15 mouse cellular contexts compared by ENCODE assay signal in the genomic region with DNA sequence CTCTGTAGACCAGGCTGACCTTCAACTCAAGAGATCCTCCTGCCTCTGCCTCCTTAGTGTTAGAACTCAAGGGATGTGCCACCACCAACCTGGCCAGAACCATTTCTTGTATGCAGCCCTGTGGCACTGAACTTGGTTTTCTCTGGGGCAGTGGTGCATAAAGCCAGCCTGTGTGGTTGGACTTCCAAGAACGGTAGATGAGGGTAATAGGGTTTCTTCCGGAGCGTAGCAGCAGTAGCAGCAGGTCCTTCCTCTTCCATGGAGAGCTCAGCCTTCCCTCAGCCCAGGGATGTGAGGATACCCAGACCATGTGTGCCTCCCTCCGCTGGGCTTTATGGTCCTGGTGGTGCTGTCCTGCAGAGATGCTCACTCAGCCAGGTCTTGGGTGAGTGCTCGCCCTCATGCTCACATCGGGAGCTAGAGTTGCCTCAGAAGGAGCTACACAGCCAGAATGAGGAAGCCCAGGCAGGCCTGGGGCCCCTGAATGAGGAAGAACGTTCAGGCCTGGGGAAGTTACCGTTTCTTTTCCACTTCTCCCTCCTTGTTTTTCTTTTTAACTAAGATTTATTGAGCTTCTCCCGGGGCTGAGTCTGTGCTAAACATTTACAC. TPM values are rescaled to one million over a fixed set of nuclear protein-coding genes. Genes with fewer than 3 reads are reported as not detected.
DNase-seq lines count a peak whose midpoint lies in the region; ATAC-seq and TF ChIP-seq lines count a peak whose summit lies in the region.
"Had no signal": no experiment of that assay in that cellular context is flagged by ENCODE, and none has a peak within 500 bp of the region (broad histone marks: within the 10 kb centered on the region; RNA-seq: fewer than 3 reads in every experiment).

No protein-coding gene starts in this region.

- no peak for ATAC-seq in heart, embryonic 15.5 days (replicated peaks; ENCODE audit: insufficient number of reproducible peaks, insufficient read depth, low FRiP score, low read depth)
- ATAC-seq in liver, postnatal 0 days = peak; percentile 60
- ATAC-seq in erythroid progenitor cell, adult 5-6 weeks (replicated peaks; ENCODE audit: low FRiP score, poor library complexity, severe bottlenecking) = no peak
- ATAC-seq: forebrain, postnatal 0 days; inflammation-experienced regulatory T-cells, adult 6 months; midbrain, embryonic 15.5 days had no signal

- peaks cover 32% of the 10 kb centered on the region for H3K4me1 ChIP-seq in heart, embryonic 15.5 days (replicated peaks)
- peaks cover 35% of the 10 kb centered on the region for H3K4me1 ChIP-seq in liver, postnatal 0 days (ENCODE audit: insufficient read depth)

- no peak for DNase-seq in heart, postnatal 10 days
- peak; percentile 46 to 60 for DNase-seq in spleen, adult 18-20 months
- no peak for DNase-seq in spleen, adult 12 weeks (ENCODE audit: low spot score)
- DNase-seq in liver, postnatal 0 days = peak; percentile 46
- DNase-seq in spleen, postnatal 36 days (ENCODE audit: low spot score in 2 of 2) = peak; percentile 68 to 76
- DNase-seq in gastrocnemius, adult 8-10 months (ENCODE audit: low spot score in 2 of 2) = no peak
- DNase-seq: forebrain, postnatal 0 days had no signal

- H3K36me3 ChIP-seq in heart, embryonic 15.5 days = peaks cover 12% of the 10 kb centered on the region; the same call in 1 of the 2 replicates
- peaks cover 12% of the 10 kb centered on the region for H3K36me3 ChIP-seq in liver, postnatal 0 days (replicated peaks; ENCODE audit: insufficient read depth, low read length)

- H3K27me3 ChIP-seq in heart, embryonic 15.5 days = no peaks in the 10 kb centered on the region
- H3K27me3 ChIP-seq in liver, postnatal 0 days (ENCODE audit: insufficient read depth, low read length) = no peaks in the 10 kb centered on the region
- H3K27me3 ChIP-seq: midbrain, embryonic 15.5 days had no signal

- intact Hi-C loops in heart, postnatal 10 days (cut with DNase I) = no loop called here

- WGBS in heart, embryonic 15.5 days = 74% methylated on average over 9 of the region's 9 CpGs
- WGBS in liver, postnatal 0 days (ENCODE audit: insufficient replicate concordance) = 35% methylated on average over 9 of the region's 9 CpGs

- no peak overlapping the region for H3K4me2 ChIP-seq in heart, embryonic 15.5 days
- H3K4me2 ChIP-seq in liver, postnatal 0 days (ENCODE audit: low read depth, low read length) = peak overlapping the region; percentile 42; the same call in 1 of the 2 replicates
- H3K4me2 ChIP-seq: midbrain, embryonic 15.5 days had no signal

- TF ChIP-seq CTCF in liver, postnatal 0 days (IDR thresholded peaks at IDR 0.05; ENCODE audit: low read depth) = no peak

- no peak for TF ChIP-seq EP300 in liver, postnatal 0 days (IDR thresholded peaks at IDR 0.05; ENCODE audit: low read depth)

- H3K9ac ChIP-seq in heart, embryonic 15.5 days = no peak overlapping the region
- H3K9ac ChIP-seq in liver, postnatal 0 days (replicated peaks) = no peak overlapping the region
- H3K9ac ChIP-seq: forebrain, postnatal 0 days; midbrain, embryonic 15.5 days had no signal

- H3K9me3 ChIP-seq in heart, embryonic 15.5 days (replicated peaks) = no peaks in the 10 kb centered on the region
- H3K9me3 ChIP-seq in liver, postnatal 0 days (ENCODE audit: low read length) = no peaks in the 10 kb centered on the region
- H3K9me3 ChIP-seq: embryonic facial prominence, embryonic 10.5 days; heart, embryonic 10.5 days; midbrain, embryonic 15.5 days had no signal

- 0 out of 2 replicates have a peak overlapping the region, but pooled peaks have one; percentile 18 for H3K27ac ChIP-seq in heart, embryonic 15.5 days
- peak overlapping the region; percentile 83 for H3K27ac ChIP-seq in liver, postnatal 0 days (ENCODE audit: low read depth)
- H3K27ac ChIP-seq: embryonic facial prominence, embryonic 10.5 days; heart, embryonic 10.5 days; midbrain, embryonic 15.5 days had no signal

- H3K4me3 ChIP-seq in heart, embryonic 15.5 days = no peak overlapping the region
- H3K4me3 ChIP-seq in liver, postnatal 0 days (ENCODE audit: low read depth, low read length) = no peak overlapping the region
- H3K4me3 ChIP-seq: embryonic facial prominence, embryonic 10.5 days; heart, embryonic 10.5 days; midbrain, embryonic 15.5 days had no signal

RNA-seq across cellular contexts. Expression of gene Orai1, which starts 10.2 kb away (rescaled TPM):
- 17.3 and 19.0 TPM in 2 replicates for polyA plus RNA-seq in heart, embryonic 15.5 days (2015; fragmentation: Nextera tagmentation; extraction: Ambion mirVana)
- 10 to 100 TPM; 18.7 to 20.2 TPM for total RNA-seq in heart, postnatal 10 days (2021)
- 12.4 and 13.1 TPM in 2 replicates for polyA plus RNA-seq in liver, postnatal 0 days (2015; fragmentation: Nextera tagmentation; extraction: Ambion mirVana)
- total RNA-seq in erythroid progenitor cell, adult 5-6 weeks (2015; ENCODE audit: low replicate concordance) = 5.0 and 24.3 TPM in 2 replicates
- 3.5 and 4.0 TPM in 2 replicates for total RNA-seq in erythroid progenitor cell, adult 5-6 weeks (2017; ENCODE audit: low replicate concordance)
- 10 to 100 TPM; 27.8 to 35.0 (median 29.8) TPM for total RNA-seq in gastrocnemius, adult 8-10 months (2022)

RNA-seq across cellular contexts. Expression of gene Morn3, which starts 21.7 kb away (rescaled TPM):
- not detected in 2 replicates for polyA plus RNA-seq in heart, embryonic 15.5 days (2015; fragmentation: Nextera tagmentation; extraction: Ambion mirVana)
- not detected for total RNA-seq in heart, postnatal 10 days (2021)
- not detected in 2 replicates for polyA plus RNA-seq in liver, postnatal 0 days (2015; fragmentation: Nextera tagmentation; extraction: Ambion mirVana)
- total RNA-seq in erythroid progenitor cell, adult 5-6 weeks (2015; ENCODE audit: low replicate concordance) = not detected in 2 replicates
- total RNA-seq in erythroid progenitor cell, adult 5-6 weeks (2017; ENCODE audit: low replicate concordance) = not detected in 2 replicates
- not detected for total RNA-seq in gastrocnemius, adult 8-10 months (2022)
- total RNA-seq: forebrain, postnatal 0 days had no signal
- polyA plus RNA-seq: C2C12; embryonic facial prominence, embryonic 10.5 days; heart, embryonic 10.5 days; midbrain, embryonic 15.5 days; stomach, embryonic 14.5 days had no signal

RNA-seq across cellular contexts. Expression of gene Kdm2b, which starts 35.4 kb away (rescaled TPM):
- polyA plus RNA-seq in heart, embryonic 15.5 days (2015; fragmentation: Nextera tagmentation; extraction: Ambion mirVana) = 23.9 and 29.0 TPM in 2 replicates
- total RNA-seq in heart, postnatal 10 days (2021) = 10 to 100 TPM; 23.1 to 23.3 TPM
- polyA plus RNA-seq in liver, postnatal 0 days (2015; fragmentation: Nextera tagmentation; extraction: Ambion mirVana) = 7.6 and 8.3 TPM in 2 replicates
- 7.5 and 13.0 TPM in 2 replicates for total RNA-seq in erythroid progenitor cell, adult 5-6 weeks (2015; ENCODE audit: low replicate concordance)
- total RNA-seq in erythroid progenitor cell, adult 5-6 weeks (2017; ENCODE audit: low replicate concordance) = 13.0 and 14.9 TPM in 2 replicates
- 10 to 100 TPM; 11.1 to 15.6 (median 13.1) TPM for total RNA-seq in gastrocnemius, adult 8-10 months (2022)

RNA-seq across cellular contexts. Expression of gene Tmem120b, which starts 43.1 kb away (rescaled TPM):
- 11.3 and 13.0 TPM in 2 replicates for polyA plus RNA-seq in heart, embryonic 15.5 days (2015; fragmentation: Nextera tagmentation; extraction: Ambion mirVana)
- 10 to 100 TPM; 11.1 to 11.7 TPM for total RNA-seq in heart, postnatal 10 days (2021)
- polyA plus RNA-seq in liver, postnatal 0 days (2015; fragmentation: Nextera tagmentation; extraction: Ambion mirVana) = 12.0 and 12.8 TPM in 2 replicates
- 85.5 and 100 TPM in 2 replicates for total RNA-seq in erythroid progenitor cell, adult 5-6 weeks (2015; ENCODE audit: low replicate concordance)
- total RNA-seq in erythroid progenitor cell, adult 5-6 weeks (2017; ENCODE audit: low replicate concordance) = 86.8 and 118 TPM in 2 replicates
- 10 to 100 TPM; 15.7 to 18.3 (median 17.0) TPM for total RNA-seq in gastrocnemius, adult 8-10 months (2022)

Comparison
In these comparisons a context has a peak if more than half of its experiments do, and no peak if none do; other contexts are left out.
1. DNase-seq: peak in spleen, adult 18-20 months (2 of 2), liver, postnatal 0 days (single experiment) and spleen, postnatal 36 days (2 of 2); none in heart, postnatal 10 days (0 of 2), spleen, adult 12 weeks (single experiment) and gastrocnemius, adult 8-10 months (0 of 2).